Mouse (Mus musculus) thymus, postnatal 36 days (tissue): Measurements from ENCODE around the gene Enox1.
"Not testable (repeated sequence)": the region's sequence is repeated elsewhere in the genome, so short reads cannot be mapped to it uniquely, and the experiment has no call there.

ENCODE experiments used
- DNase-seq, 2 experiments: peaks; one replicate each; pipeline ENCODE4 v3.0.0; 2022; ENCODE audit warnings: mixed read lengths in 2 of 2

Gene Enox1

DNA sequence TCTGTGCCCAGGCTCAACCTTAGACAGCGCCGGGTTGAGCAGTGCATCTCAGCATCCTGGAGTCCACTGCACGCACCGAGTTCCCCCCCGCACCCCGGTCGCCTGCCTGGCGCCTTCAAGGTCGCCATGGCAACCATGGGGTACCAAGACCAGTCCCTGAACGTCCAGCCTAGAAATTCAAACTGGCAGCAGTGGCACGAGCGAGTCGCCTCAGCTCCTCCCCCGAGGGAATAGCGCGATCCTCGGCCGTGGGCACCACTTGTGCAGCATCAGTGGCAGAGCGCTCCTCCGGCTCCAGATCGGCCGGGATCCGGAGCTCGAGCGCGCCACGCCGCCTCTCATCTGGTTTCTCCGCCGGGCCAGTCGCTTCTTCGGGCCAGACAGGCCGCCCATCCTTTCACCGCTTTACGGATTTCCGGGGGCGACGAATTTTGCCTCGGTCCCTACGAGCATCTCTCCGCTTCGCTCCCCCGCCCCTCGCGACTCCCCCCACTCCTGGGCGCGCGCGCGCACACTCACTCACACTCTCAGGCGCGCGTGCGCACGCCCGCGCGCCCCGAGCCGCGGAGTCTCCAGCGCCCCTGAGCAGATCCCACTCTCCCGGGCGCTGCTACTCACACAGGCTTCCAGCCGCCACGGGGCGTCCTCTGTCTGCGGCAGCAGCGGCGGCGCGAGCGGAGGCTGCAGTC, at the start of gene Enox1:
Gene Enox1, plus strand, starts transcription at position 542 of the 689 bp plus-strand sequence.
- peak; percentile 7 to 24 for DNase-seq

DNA sequence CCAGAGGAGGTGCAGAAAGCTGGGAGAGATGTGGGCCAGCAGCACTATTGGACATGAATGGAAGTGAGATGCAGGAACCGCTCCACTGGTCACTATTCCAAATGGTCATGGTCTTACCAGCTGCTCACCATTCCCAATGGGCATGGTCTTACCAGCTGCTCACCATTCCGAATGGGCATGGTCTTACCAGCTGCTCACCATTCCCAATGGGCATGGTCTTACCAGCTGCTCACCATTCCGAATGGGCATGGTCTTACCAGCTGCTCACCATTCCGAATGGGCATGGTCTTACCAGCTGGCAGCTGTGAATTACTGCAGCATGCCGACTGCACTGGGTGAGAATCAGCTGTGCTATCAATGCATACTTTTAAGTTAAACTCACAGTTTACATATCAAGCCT, 45.9 kb upstream of the Enox1 start:
- DNase-seq, result not testable (repeated sequence)

DNA sequence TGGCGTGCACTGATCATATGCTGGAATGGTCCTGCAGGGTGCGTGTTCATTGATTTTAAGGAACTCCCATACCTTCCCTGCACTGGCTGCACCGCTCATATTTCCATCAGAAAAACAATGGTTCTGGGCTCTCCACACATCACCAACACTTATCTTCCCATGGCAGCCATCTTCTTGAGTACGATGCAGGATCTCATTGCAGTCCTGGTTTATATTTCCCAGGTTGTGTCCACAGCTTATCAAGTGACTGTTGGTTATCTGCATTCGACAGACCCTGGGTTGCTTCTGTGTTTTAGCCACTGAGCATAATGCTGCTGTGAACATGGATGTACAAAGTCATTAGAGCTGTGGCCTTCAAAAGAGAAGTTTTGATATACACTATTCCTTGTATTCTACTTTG, 26.0 kb upstream of the Enox1 start:
- DNase-seq, result no peak

DNA sequence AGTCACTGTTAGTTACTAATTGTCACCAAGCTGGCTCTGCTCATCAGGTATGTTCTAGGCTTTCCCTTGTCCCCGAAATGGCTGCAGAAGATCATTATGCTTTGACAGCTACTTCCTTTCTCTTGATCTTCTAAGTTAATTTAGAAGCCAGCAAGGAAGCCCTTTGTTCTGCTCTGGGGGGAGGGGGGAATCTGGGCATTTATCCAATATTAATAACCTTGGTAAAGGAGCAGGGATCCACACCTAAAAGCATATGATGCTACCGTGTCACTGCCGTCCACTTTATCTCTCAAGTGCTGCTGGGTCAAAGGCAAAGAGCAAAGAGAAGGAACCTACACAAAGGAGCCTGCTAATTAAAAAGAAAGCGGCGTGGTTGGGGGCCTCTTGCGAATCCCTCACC, 19.6 kb upstream of the Enox1 start:
- no peak for DNase-seq

DNA sequence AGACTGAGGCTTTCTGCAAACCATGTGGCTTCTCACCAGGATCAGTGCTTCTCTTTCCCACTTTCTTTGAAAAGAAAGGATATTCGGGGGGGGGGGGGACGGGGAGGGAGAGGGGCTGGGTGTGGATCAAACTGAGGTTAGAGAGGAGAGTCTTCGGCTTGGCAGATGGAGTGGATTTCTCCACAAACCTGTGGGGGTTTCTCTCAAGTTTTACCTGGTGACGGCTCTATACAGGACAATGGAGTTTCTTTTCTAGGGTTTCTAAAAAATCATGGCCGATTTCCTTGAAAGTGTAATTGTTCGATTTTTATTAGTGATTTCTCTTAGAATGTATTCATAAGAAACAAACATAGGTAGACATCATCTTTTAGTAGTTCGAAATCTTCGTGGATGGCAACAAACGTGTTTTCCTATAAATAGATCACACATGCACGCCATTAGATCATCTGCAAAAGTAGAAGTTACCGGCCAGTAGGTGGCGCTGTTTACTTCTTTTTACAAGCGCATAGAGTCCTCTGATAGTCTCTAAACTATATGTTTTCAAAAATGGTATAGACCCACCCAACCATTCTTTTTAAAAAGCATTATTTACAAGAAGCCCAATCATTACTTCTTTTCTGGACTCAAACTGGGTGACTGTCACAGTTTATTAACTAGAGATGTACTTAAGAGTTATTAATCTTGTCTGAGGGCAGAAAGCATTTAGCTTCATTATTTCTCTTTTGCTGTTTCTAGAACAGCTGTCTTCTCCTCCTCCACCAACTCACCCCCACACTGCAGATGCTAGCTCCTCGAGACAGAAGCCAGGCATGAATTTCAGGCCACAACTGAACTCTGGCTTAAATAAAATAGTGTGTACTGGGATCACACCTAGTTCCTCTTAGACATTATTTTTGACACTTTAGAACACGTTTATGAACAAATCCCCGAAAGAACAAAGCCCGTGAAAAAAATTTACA, 15.0 kb upstream of the Enox1 start:
- peak; percentile 46 to 60 for DNase-seq

DNA sequence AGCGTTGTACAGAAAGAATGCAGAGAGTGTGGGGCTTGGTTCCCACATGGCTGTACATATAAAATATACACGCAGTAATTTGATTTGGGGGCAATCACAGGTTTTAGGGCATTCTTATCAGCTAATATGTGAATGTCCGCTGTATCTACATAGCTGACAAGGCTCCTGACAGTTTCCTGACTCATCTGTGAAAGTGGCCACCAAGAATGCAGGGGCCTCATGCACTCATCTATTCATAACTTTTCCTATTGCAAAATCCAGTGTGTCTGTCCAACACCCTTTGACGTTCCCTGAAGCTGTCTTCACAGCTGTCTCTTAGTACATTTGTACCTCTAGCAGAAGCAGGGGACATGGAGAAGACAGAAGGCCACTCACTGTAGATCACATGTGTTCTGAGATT, 11.5 kb upstream of the Enox1 start:
- DNase-seq, result no peak

DNA sequence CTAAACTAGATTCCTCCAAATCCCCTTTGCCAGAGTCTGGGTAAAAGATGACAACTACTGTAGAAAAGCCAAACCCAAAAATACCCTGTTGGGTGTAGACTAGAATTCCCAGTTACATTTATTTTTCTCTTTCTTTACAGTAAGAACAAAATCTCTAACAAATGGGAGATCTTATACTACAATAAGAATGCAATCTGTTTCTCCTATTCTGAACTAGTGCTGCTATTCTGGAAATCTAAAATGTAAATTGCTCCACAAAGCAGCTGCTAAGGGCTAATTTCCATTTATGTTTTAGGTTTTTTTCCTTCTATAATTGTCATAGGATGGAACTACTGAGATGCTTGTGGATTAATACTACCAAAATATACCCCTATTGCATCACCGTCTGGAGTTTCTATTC, 8.9 kb upstream of the Enox1 start:
- no peak for DNase-seq

DNA sequence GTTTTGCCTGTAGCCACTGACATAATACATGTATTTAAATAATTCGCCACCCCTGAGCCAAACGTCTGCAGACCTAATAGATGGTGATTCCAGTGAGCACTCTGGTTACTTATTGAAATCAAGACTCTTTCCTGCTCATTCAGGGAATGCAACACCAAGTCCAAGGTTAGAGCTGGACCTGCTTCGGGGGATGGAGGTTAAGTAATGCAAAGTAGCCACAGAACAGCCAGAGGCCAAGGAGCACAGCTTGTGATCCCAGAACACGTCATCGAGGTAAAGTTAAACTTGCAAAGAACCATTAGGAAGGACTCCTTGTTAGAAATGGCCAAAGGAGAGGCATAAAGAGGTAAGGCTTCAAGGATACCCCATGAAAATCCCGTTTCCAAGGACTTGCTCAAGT, 6.0 kb upstream of the Enox1 start:
- DNase-seq, result no peak

DNA sequence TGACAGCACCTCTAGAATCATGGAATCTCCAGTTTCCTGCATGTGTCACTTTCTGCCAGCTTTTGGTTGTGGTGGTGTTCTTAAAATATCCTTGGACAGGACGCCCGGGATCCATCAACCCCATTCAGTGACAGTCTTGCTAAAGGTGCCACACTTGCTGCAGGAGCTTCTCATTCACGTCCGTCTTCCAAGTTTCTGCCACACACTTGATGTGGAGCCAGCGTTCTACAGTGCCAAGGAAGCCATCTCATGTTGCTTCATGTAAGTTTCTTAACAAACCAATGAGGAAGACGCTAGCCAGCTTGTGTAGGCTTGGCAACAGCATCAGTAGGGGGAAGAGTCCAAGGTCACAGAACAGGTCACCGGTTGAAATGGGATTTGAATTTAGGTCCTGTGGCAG, 5.1 kb upstream of the Enox1 start:
- DNase-seq, result no peak

DNA sequence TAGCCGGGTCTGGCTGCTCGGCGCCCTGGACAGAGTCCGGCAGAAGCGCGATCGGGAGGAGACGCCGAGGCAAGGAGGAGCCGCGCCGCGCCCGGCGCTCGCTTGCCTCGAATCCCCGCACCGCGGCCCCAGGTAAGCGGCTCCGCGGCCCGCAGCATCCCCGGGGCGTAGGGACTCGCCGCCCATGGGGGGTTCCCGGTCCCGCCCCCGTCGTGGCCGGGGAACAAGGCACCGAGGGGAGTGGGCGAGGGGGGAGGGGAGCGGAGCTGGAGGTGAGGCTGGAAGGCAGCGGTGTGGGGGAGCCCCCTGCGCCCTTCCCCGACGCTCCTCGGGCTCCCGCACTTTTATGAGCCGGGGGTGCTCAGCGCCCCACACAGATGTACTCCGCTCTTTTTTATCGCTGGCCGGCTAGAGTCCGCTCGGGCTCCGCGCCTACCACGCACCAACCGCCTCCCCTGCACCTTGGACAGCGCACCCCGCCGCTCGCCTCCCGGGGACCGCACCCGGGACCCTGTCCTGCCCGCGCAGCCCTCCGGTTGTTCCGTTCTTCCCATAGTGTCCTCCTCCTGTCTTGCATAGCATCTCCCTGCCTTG, 445 bp downstream of the Enox1 start:
- peak; percentile 2 to 10 for DNase-seq

DNA sequence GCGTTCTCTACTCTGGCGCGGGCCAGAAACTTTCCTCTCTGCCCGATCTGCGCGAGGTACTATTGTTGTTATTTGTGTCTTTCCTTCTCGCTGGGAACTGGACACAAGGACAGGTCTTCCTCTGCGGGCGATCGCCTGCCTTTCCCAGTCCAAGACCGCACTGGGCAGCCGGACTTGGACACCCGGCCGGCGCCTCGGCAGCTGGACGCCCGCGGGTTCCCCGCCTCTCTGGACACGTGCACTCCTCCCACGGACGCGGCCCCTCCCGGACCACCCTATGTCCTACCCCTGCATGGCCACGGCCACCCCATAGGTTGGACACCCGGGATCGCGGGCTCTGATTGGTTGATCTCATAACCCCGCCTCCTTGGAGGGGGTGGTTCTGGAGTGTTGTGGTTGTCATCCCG, 945 bp downstream of the Enox1 start:
- peak; percentile 2 to 17 for DNase-seq

DNA sequence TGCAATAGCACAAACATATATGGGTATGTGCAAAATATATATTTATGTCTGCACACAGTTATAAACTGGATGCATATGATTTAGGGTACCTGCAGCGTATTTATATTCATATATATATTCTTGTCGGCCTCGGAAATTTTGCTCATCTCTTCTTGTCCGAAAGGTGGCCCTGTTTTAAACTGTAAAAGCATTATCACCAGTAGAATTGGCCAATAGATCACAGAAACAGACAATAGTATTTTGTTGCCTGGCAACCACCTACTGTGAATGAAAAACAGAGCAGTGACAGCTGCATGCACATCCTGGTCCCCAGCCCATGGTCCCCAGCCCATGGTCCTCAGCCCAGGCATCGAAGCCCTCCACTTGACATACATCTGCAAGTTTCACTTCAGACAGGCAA, 2.8 kb downstream of the Enox1 start:
- DNase-seq, result no peak

DNA sequence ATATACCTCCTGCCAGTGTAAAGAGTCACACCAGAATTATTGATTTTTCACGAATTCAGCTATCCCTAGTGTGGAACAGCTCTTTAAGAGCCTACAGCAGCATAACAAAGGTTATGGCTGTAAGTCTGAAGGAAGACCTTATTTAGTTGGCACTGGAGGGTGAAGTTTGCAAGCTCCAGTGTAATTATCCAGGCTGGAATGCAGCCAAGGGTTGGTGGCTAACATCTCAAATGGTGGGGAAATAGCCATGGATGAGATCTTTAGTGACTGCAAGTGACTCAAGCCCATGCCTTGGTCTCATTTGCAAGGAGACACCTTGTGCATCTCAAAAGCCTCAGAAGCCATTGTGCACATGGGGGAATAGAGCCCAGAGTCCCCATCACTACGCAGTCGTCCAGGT, 5.9 kb downstream of the Enox1 start:
- DNase-seq, result no peak

DNA sequence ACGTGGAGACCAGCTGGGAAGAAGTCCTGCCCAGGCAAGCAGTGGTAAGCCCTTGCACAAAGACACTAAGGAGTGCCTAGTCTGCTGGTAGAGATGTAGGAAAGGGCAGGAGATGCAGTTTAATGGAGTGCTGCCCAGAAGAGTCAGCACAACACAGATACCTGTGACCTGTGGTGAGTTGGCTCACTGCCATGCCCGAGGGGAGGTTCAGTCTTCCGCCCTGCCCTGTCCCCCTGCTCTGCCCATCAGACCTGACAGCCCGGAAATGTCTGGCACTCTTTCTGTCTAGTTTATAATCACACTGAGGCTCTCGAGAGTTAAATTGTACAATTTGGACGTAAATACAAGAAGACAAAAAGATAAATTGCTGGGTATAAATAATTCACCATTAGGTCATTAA, 7.8 kb downstream of the Enox1 start:
- DNase-seq, result no peak

DNA sequence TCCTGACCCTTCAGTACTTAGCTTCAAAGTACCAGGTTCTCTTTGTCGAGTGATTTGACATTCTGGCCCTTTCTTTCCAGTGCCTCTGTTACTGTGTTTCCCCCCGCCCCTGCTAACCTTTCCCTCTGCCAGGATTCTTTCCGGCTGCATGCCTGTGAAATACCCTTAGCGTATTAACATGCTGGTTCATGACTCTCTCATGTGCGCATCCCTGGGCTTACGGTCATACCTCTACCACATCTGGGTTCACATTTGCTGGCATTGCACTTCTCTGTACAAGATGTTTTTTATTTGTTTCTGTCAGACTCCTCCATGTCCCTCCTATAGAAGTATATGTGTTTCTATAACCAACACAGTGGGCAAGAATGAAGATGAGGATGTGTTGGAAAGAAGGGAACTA, 11.6 kb downstream of the Enox1 start:
- no peak for DNase-seq

DNA sequence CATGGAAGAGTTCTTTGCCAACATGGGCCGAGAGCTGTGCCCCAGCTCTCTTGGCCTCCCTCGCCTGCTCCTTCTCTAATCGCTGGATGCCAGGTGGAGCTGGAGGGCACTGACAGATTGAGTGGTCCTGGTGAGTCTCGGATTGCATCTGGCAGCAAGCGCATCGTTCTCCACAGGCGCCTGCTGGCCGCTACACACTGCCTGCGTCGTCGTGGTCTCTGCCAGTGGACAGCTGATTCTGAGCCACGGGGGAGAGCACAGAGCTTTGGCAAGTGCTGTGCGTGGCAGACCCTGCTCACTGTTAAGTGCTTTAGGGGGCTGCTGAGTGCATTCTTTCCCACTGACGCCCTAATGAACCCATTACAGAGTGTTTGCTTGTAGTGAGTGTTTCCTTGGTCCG, 17.9 kb downstream of the Enox1 start:
- DNase-seq, result no peak

DNA sequence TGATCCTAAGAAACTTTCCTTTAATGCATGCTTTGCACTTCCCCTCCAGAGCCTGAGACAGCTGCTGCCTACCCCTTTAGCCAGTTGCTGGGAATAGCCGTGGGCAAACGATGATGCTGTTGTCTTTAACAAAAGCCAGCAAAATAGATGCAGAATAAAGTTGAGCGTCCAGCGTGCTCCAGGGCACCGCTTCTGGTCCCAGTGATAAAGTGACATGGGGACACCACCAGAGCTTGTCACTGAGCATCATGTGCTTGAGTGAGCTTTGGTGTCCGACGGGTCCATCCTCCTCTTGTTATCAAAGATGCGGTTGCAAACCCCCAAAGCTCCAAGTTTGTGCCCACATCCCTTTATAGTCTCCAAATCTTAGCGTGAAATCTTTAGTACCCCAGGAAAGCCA, 18.4 kb downstream of the Enox1 start:
- DNase-seq, result no peak

DNA sequence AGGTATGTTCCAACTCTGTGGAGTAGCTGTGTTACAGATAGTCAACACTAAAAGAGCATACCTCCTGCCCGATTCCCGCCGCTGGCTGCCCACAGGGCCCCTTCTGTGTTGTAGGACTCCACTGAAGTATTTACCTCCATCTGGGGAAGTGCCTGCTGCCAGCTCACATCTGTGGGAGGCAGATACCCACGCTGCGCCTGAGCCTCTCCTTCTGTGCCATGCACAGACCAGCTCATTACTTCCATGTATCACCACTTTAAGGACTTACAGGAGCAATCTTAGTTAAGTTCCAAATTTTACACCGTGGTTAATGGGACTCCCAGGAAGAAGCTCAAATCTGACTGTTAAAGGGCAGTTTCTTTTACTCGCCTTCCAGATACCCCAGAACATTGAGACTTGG, 23.7 kb downstream of the Enox1 start:
- no peak for DNase-seq

DNA sequence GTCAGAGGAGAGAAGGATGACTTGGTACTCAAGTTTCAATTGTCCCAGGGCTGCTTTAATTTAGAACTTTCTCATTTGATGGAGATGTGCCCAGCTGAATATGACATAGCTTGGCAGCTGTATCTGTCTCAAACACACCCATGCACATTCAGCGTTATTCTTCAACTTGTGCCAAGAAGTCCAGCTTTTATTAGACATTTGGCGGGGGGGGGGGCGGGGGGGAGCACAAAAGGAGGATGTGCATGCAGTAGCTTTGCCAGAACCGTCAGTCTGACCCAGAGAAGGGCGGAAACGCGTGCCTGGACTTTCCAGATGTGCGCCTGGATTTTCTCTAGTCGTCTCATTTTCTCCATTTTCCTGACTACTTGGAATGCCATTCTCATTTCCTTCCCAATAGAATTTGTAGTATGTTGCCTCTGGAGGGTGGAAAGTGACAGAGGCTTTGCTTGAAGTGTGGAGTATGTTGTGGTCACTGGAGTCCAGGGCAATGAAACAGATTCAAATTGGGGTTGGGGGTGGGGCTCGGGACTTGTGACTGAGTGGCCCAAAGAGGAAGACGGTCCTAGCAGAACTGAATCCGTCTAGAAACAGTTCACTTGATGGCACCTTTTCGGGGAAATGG, 24.3 kb downstream of the Enox1 start:
- no peak for DNase-seq

DNA sequence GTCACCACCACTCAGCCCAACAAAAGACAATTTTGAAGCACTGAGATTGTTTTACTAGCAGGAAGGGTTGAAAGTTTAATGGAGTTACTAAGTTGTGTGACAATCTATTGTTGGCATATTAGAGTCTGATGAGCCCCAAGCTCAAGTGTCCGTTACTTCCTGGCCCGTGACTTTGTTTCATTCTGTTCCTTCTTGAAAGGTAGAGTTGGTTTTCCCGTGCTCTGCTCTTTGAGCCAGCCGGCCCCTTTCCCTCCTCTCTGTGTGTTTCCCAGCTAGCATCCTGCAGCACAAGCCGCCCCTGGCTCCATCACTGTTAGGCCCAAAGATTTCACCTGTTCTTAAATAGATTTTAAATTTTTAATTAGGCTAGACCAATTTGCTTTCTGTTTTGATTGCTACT, 26.9 kb downstream of the Enox1 start:
- no peak for DNase-seq

DNA sequence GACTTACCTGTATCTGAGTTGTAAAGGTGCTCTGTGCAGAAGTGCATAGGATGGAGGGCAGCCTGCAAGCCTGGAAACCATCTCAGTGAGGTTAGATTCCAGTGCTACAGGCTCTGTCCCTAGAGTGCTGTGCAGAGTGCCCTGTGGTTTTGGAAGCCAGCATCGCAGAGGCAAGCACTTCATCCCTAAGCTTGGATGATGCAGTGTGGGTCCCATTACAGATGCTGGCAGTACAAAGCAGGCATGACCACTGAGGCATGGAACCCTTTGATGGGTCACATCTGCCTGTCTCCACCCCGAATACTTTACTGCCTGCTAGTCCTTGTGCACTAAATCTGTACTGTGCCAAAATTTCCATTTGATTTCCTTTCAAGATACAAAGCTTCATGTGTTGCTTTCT, 33.6 kb downstream of the Enox1 start:
- DNase-seq, result no peak

DNA sequence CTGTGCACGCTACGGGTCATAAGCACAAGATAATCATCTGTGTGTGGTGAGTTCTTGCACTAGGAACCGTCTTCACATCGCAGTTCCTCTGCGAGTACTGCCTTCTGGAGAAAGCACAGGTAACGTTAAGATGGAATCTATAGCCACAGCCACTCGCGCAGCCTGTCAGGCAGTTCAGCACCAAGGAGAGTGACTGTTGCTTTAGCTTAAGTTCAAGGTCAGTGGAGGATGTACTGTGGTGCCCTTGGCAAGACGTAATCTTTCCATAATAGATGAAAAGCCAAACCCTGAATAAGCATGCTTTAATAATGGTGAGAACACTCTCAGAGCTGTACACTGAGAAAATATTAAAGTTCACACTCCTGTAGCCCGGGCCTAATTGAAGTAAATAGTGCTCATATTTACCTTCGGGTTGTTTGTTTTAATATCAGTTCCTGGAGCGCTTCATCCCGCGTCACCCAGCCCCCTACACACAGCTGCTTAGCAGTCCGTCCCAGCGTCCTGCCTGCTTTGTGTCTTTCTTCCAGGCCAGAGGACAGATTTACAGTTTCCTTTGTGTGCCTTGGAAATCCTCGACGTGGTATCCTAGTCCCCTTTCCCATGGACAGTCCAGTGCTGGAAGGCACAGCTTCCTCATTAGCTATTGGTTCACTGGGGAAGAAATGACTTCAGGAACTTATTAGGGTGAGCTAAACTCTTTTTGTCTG, 38.9 kb downstream of the Enox1 start:
- DNase-seq, result no peak

DNA sequence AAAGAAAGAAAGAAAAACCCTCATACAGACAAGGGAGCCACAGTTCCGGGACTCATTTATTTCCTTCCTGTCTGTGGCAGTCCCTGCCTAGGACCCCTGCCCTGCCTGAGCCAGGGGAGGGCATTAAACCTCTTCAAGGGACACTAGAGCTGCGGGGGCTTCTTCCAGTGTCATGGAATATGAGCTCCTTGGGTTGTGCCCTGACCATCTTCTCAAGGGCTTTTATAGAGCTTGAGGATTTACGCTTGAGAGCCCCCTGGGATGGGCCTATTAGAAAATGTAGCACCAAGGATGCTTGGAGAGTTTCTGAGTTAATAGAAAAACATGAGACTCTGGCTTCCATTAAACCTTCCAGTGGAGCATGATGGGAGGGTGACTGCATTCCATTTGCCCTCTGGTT, 39.7 kb downstream of the Enox1 start:
- DNase-seq, result no peak
